Mouse (Mus musculus) left cerebral cortex, adult 8-10 months (tissue): ENCODE measurements around the gene Cflar. TPM values are rescaled to one million over a fixed set of nuclear protein-coding genes. Genes with fewer than 3 reads are reported as not detected.

Source experiments
- DNase-seq, 2 experiments: peaks; one replicate each; pipeline ENCODE4 v3.0.0; 2022; ENCODE audit warnings: low spot score in 2 of 2
- total RNA-seq, 4 experiments: library from RNA; stranded (reverse); gene quantifications; 2 replicates each; pipeline ENCODE4 v1.2.4; 2022

The Cflar gene
- total RNA-seq, 4 experiments from 2014 or later = 22.7 to 37.5 (median 25.6) TPM

- no peak for DNase-seq
These were observed 1.1 kb downstream of the Cflar start for GRCm38 (mm10) chr1:58712076-58713061.

GRCm38 (mm10) chr1:58713081-58713892, 2.0 kb downstream of the Cflar start:
- DNase-seq = no peak

- no peak for DNase-seq
These were observed 2.6 kb downstream of the Cflar start for GRCm38 (mm10) chr1:58713893-58714231.

GRCm38 (mm10) chr1:58714361-58714760, 3.1 kb downstream of the Cflar start:
- DNase-seq = no peak

GRCm38 (mm10) chr1:58715536-58715935, 4.2 kb downstream of the Cflar start:
- no peak for DNase-seq

GRCm38 (mm10) chr1:58716162-58716882, 5.0 kb downstream of the Cflar start:
- DNase-seq = no peak

- no peak for DNase-seq
These were observed 5.5 kb downstream of the Cflar start for GRCm38 (mm10) chr1:58716883-58717220.

- no peak for DNase-seq
These were observed 6.4 kb downstream of the Cflar start for GRCm38 (mm10) chr1:58717589-58718270.

- DNase-seq = no peak
These were observed 8.1 kb downstream of the Cflar start for GRCm38 (mm10) chr1:58719356-58719945.

GRCm38 (mm10) chr1:58720090-58720489, 8.8 kb downstream of the Cflar start:
- DNase-seq = no peak

- no peak for DNase-seq
These were observed 9.7 kb downstream of the Cflar start for GRCm38 (mm10) chr1:58720988-58721387.

GRCm38 (mm10) chr1:58722115-58722938, 11.0 kb downstream of the Cflar start:
- DNase-seq = no peak

GRCm38 (mm10) chr1:58723062-58723808, 11.9 kb downstream of the Cflar start:
- no peak for DNase-seq

GRCm38 (mm10) chr1:58723809-58724405, 12.6 kb downstream of the Cflar start:
- no peak for DNase-seq

GRCm38 (mm10) chr1:58724533-58724932, 13.2 kb downstream of the Cflar start:
- no peak for DNase-seq

- DNase-seq = no peak
These were observed 13.8 kb downstream of the Cflar start for GRCm38 (mm10) chr1:58725095-58725494.

GRCm38 (mm10) chr1:58725767-58726166, 14.5 kb downstream of the Cflar start:
- DNase-seq = no peak

- no peak for DNase-seq
These were observed 15.9 kb downstream of the Cflar start for GRCm38 (mm10) chr1:58727019-58727746.
